Mouse (Mus musculus): Measurements from ENCODE around the gene Dlgap4. TPM values are rescaled to one million over a fixed set of nuclear protein-coding genes. Genes with fewer than 3 reads are reported as not detected.

The Dlgap4 gene
- total and polyA plus RNA-seq, 3 experiments, result 31.3 to 61.5 (median 32.5) TPM

DNA sequence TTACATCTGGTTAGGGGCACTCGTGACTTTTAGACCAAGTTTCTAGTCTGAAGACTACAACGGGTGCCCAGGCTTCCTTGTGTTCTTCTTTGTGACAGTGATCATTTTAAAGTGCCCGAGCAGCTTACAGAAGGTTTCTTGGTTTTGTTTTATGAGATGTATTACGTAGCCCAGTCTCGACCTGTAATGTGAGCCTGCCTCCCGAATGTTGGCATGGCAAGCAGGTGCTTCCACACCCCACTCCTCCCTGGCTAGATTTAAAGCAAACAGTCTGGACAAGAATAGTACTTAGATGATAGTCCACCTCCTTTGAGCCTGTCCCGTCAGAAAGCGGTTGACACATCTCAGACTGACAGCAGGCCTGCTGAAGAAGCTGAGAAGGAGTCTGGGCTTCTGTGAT lies 152.1 kb downstream of the Dlgap4 start:
- Histone ChIP-seq H3K79me2 (replicated peaks; ENCODE audit: control insufficient read depth, insufficient read depth, low read length) (no peaks in the 10 kb centered on the region), H3K4me3 (no peak overlapping the region), H3K27ac (no peak overlapping the region), H3K36me3 (ENCODE audit: control insufficient read depth, insufficient read depth, low read length) (no peaks in the 10 kb centered on the region), H3K9ac (ENCODE audit: low read depth, low read length) (no peak overlapping the region), H3K27me3 (ENCODE audit: control insufficient read depth, insufficient read depth, low read length) (no peaks in the 10 kb centered on the region), H3K4me1 (ENCODE audit: control insufficient read depth, insufficient read depth, low read length) (no peaks in the 10 kb centered on the region)
- TF ChIP-seq EP300 (IDR thresholded peaks at IDR 0.05; ENCODE audit: insufficient read depth, low read depth, low read length), result no peak
- no peak for TF ChIP-seq POLR2A (IDR thresholded peaks at IDR 0.05; ENCODE audit: insufficient read depth, low read depth, low read length)
- intact Hi-C loops (cut with DNase I), result no loop called here
- no peak for DNase-seq
- 69% methylated on average over 8 of the region's 8 CpGs for WGBS

DNA sequence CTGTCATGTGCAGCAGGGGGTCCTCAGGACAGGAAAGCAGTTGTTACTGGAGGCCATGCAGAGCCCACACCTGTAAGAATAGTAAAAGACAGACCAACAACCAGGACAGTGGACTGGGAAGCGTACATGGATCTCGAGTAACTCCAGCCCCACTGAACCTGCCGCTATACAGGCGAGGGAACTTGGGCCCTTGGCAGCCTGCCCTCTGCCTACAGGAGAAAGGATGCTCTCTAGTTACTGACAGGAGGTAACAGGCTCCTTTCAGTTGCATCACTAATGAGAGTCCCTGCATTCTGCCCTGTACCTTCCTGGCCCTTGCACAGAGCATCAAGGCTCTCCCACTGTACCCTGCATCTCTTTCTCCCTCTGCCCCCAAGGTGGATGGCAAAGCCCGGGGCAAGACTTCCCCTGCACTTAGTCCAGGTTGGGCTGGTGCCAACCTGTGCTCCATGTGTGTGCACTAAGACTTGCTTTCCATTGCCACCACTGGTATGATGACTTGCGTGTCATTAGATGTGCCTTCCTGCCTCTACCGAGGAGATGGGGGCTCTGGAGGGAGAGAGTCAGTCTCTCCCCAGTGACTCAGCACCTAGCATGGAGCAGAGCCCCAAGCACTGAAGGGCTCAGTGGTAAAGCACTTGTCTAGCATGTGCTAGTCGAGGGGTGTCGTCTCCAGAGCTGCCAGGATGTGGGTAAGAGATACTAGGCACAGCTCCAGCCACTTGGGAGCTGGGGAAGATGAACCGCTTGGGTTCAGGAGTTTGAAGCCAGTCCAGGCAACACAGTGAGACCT lies 152.9 kb downstream of the Dlgap4 start:
- TF ChIP-seq CTCF (IDR thresholded peaks at IDR 0.05), result no peak
- no peak for TF ChIP-seq EP300 (IDR thresholded peaks at IDR 0.05; ENCODE audit: insufficient read depth, low read depth, low read length)
- TF ChIP-seq POLR2A (IDR thresholded peaks at IDR 0.05; ENCODE audit: insufficient read depth, low read depth, low read length), result no peak
- H3K27me3 ChIP-seq (ENCODE audit: control insufficient read depth, insufficient read depth, low read length), result no peaks in the 10 kb centered on the region
- no peak overlapping the region for H3K27ac ChIP-seq
- H3K36me3 ChIP-seq (ENCODE audit: control insufficient read depth, insufficient read depth, low read length), result no peaks in the 10 kb centered on the region
- no peak overlapping the region for H3K9ac ChIP-seq (ENCODE audit: low read depth, low read length)
- no peak overlapping the region for H3K4me3 ChIP-seq
- WGBS, result 46% methylated on average over 10 of the region's 10 CpGs
- DNase-seq, result no peak
- no peaks in the 10 kb centered on the region for H3K79me2 ChIP-seq (replicated peaks; ENCODE audit: control insufficient read depth, insufficient read depth, low read length)
- intact Hi-C loops (cut with DNase I), result no loop called here
- H3K4me1 ChIP-seq (ENCODE audit: control insufficient read depth, insufficient read depth, low read length), result no peaks in the 10 kb centered on the region

DNA sequence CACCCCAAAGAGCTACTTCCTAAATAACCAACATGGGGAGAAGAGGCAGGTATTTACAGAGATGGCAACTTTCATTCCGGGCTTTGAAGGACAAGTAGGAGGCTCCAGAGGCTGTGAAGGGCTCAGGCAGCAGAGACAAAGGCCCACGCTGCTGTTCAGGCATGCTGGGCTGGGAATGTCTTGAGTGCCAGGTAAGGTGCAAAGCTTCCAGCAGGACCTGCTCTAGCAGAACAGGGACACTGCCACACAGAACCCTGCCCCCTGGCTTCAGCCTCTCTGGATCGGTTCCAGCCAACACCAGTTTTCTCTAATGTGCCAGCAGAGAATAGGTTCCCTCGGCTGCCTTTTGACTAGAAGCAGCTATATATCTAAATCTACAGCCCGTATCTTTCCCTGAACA lies 153.6 kb downstream of the Dlgap4 start:
- TF ChIP-seq EP300 (IDR thresholded peaks at IDR 0.05; ENCODE audit: insufficient read depth, low read depth, low read length) (no peak), CTCF (IDR thresholded peaks at IDR 0.05) (no peak), POLR2A (IDR thresholded peaks at IDR 0.05; ENCODE audit: insufficient read depth, low read depth, low read length) (no peak)
- no peaks in the 10 kb centered on the region for H3K27me3 ChIP-seq (ENCODE audit: control insufficient read depth, insufficient read depth, low read length)
- no peaks in the 10 kb centered on the region for H3K4me1 ChIP-seq (ENCODE audit: control insufficient read depth, insufficient read depth, low read length)
- no peaks in the 10 kb centered on the region for H3K79me2 ChIP-seq (replicated peaks; ENCODE audit: control insufficient read depth, insufficient read depth, low read length)
- intact Hi-C loops (cut with DNase I), result no loop called here
- DNase-seq, result no peak
- no peak overlapping the region for H3K27ac ChIP-seq
- H3K9ac ChIP-seq (ENCODE audit: low read depth, low read length), result no peak overlapping the region
- WGBS, result 65% methylated on average over 5 of the region's 5 CpGs
- no peak overlapping the region for H3K4me3 ChIP-seq
- no peaks in the 10 kb centered on the region for H3K36me3 ChIP-seq (ENCODE audit: control insufficient read depth, insufficient read depth, low read length)

- Histone ChIP-seq H3K79me2 (replicated peaks; ENCODE audit: control insufficient read depth, insufficient read depth, low read length) (no peaks in the 10 kb centered on the region), H3K4me3 (no peak overlapping the region), H3K4me1 (ENCODE audit: control insufficient read depth, insufficient read depth, low read length) (peaks cover under 1% of the 10 kb centered on the region; the same call in 1 of the 2 replicates), H3K36me3 (ENCODE audit: control insufficient read depth, insufficient read depth, low read length) (no peaks in the 10 kb centered on the region), H3K27me3 (ENCODE audit: control insufficient read depth, insufficient read depth, low read length) (no peaks in the 10 kb centered on the region), H3K27ac (no peak overlapping the region), H3K9ac (ENCODE audit: low read depth, low read length) (no peak overlapping the region)
- 57% methylated on average over 12 of the region's 12 CpGs for whole genome bisulfite sequencing
- no peak for TF ChIP-seq POLR2A (IDR thresholded peaks at IDR 0.05; ENCODE audit: insufficient read depth, low read depth, low read length)
- TF ChIP-seq EP300 (IDR thresholded peaks at IDR 0.05; ENCODE audit: insufficient read depth, low read depth, low read length), result no peak
- no peak for TF ChIP-seq CTCF (IDR thresholded peaks at IDR 0.05)
- DNase-seq, result no peak
- intact Hi-C loops (cut with DNase I), result no loop called here
These were observed 155.8 kb downstream of the Dlgap4 start for GRCm38 (mm10) chr2:156769274-156769673.

DNA sequence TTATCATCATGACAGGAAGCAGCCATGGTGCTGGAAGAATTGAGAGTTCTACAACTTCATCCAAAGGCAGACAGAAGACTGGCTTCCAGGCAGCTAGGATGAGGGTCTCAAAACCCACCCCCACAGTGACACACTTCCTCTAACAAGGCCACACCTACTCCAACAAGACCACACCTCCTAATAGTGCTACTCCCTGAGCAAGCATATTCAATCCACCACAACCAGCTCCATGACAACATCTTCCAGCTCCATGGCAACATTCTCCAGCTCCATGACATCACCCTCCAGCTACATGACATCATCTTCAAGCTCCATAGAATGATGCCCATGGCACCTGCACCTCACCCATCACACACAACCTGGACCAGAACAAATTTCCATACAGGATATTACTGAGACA lies 160.0 kb downstream of the Dlgap4 start:
- TF ChIP-seq CTCF (IDR thresholded peaks at IDR 0.05) (no peak), EP300 (IDR thresholded peaks at IDR 0.05; ENCODE audit: insufficient read depth, low read depth, low read length) (no peak), POLR2A (IDR thresholded peaks at IDR 0.05; ENCODE audit: insufficient read depth, low read depth, low read length) (no peak)
- Histone ChIP-seq H3K4me3 (no peak overlapping the region), H3K79me2 (replicated peaks; ENCODE audit: control insufficient read depth, insufficient read depth, low read length) (no peaks in the 10 kb centered on the region), H3K27me3 (ENCODE audit: control insufficient read depth, insufficient read depth, low read length) (no peaks in the 10 kb centered on the region; the same call in 1 of the 2 replicates), H3K36me3 (ENCODE audit: control insufficient read depth, insufficient read depth, low read length) (no peaks in the 10 kb centered on the region), H3K27ac (no peak overlapping the region), H3K4me1 (ENCODE audit: control insufficient read depth, insufficient read depth, low read length) (peaks cover 5% of the 10 kb centered on the region), H3K9ac (ENCODE audit: low read depth, low read length) (no peak overlapping the region)
- DNase-seq, result no peak
- intact Hi-C loops (cut with DNase I), result no loop called here

DNA sequence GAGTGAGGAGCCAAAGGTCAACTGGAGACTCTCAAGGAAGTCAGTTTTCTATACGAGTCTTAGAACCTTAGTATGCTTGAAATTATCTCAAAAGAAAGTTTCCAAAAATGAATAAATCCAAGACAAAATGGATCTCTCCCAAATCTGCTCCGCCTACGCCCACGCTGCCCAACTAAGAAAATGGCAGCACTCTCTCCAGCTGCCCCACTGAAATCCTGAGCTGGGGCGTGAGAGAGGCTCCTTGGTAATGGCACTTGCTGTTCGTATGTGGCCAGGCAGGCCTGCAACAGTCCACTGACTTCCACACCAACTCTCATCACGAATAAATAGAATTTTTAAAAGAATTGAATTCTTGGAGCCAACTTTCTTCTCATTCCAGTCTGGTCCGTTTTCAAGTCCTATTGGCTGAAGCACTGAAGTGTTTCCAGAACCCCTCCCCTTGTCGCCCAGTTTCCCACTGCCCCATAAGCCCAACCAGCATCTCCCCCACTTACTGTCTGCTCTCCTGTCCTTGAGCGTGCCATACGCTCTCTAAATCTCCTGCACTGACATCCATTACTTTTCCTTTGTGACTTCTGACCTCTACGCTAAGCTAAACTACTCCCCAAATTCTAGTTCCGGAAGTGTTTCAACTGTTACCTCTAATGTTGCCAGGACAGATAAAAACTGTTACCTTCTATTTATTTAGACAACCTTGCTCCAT lies 160.7 kb downstream of the Dlgap4 start:
- Histone ChIP-seq H3K9ac (ENCODE audit: low read depth, low read length) (peak overlapping the region; percentile 66; the same call in 1 of the 2 replicates), H3K79me2 (replicated peaks; ENCODE audit: control insufficient read depth, insufficient read depth, low read length) (no peaks in the 10 kb centered on the region), H3K27me3 (ENCODE audit: control insufficient read depth, insufficient read depth, low read length) (no peaks in the 10 kb centered on the region; the same call in 1 of the 2 replicates), H3K27ac (peak overlapping the region; percentile 77), H3K36me3 (ENCODE audit: control insufficient read depth, insufficient read depth, low read length) (no peaks in the 10 kb centered on the region), H3K4me1 (ENCODE audit: control insufficient read depth, insufficient read depth, low read length) (peaks cover 5% of the 10 kb centered on the region), H3K4me3 (peak overlapping the region; percentile 41)
- DNase-seq, result no peak
- intact Hi-C loops (cut with DNase I), result no loop called here
- 79% methylated on average over 13 of the region's 13 CpGs for WGBS
- TF ChIP-seq CTCF (IDR thresholded peaks at IDR 0.05) (no peak), EP300 (IDR thresholded peaks at IDR 0.05; ENCODE audit: insufficient read depth, low read depth, low read length) (no peak), POLR2A (IDR thresholded peaks at IDR 0.05; ENCODE audit: insufficient read depth, low read depth, low read length) (no peak)
